Mouse (Mus musculus) intestine, embryonic 16.5 days (tissue): ENCODE data around the gene Tinagl1. TPM values are rescaled to one million over a fixed set of nuclear protein-coding genes. Genes with fewer than 3 reads are reported as not detected.

Experiments used
- ATAC-seq: fragments of 200-750 bp; cut with Nextera tagmentation; 2 replicates; pipeline ENCODE4 v1.8.0; 2017; ENCODE audit warnings: moderate TSS enrichment, moderate library complexity
- H3K27ac ChIP-seq: fragments of 300-500 bp; sonication (generic); 2 replicates; pipeline ENCODE4 v1.5.1; 2014; ENCODE audit warnings: mild to moderate bottlenecking, low read length
- H3K27me3 ChIP-seq: fragments of 300-500 bp; sonication (generic); replicated peaks from 2 replicates; pipeline ENCODE4 v1.6.1; 2014; ENCODE audit warnings: low read length, control low read depth, mixed read lengths; ENCODE audit not compliant: control insufficient read depth, insufficient read depth
- H3K36me3 ChIP-seq: fragments of 300-500 bp; sonication (generic); 2 replicates; pipeline ENCODE4 v1.6.1; 2014; ENCODE audit warnings: low read length, control low read depth; ENCODE audit not compliant: control insufficient read depth, insufficient read depth
- H3K4me1 ChIP-seq: fragments of 300-500 bp; sonication (generic); 2 replicates; pipeline ENCODE4 v1.6.1; 2014; ENCODE audit warnings: low read length, control low read depth, mixed read lengths; ENCODE audit not compliant: control insufficient read depth, insufficient read depth
- H3K4me2 ChIP-seq: fragments of 300-500 bp; sonication (generic); 2 replicates; pipeline ENCODE4 v1.6.1; 2014; ENCODE audit warnings: low read depth, low read length, control low read depth
- H3K4me3 ChIP-seq: fragments of 300-500 bp; sonication (generic); 2 replicates; pipeline ENCODE4 v1.5.1; 2014; ENCODE audit warnings: mild to moderate bottlenecking, low read length
- H3K9ac ChIP-seq: fragments of 300-500 bp; sonication (generic); 2 replicates; pipeline ENCODE4 v1.6.1; 2014; ENCODE audit warnings: low read depth, low read length
- H3K9me3 ChIP-seq: fragments of 300-500 bp; sonication (generic); 2 replicates; pipeline ENCODE4 v1.6.1; 2016; ENCODE audit warnings: low read length, control low read depth; ENCODE audit not compliant: control insufficient read depth
- WGBS: fragments of 180-500 bp; shearing (Covaris S2); extraction: QIAGEN DNeasy Blood & Tissue Kit; methylation state at CpG from one replicate; pipeline ENCODE4 v1.1.7; 2014; 5-methylcytosine and 5-hydroxymethylcytosine counted together
- polyA plus RNA-seq: library from polyadenylated mRNA; unstranded; fragments of >200 nt; fragmentation: Nextera tagmentation; extraction: Ambion mirVana; gene quantifications from 2 replicates; pipeline ENCODE4 v1.2.1, GENCODE M21; 2015

The Tinagl1 gene
- polyA plus RNA-seq, result 78.3 and 80.3 TPM in 2 replicates

DNA sequence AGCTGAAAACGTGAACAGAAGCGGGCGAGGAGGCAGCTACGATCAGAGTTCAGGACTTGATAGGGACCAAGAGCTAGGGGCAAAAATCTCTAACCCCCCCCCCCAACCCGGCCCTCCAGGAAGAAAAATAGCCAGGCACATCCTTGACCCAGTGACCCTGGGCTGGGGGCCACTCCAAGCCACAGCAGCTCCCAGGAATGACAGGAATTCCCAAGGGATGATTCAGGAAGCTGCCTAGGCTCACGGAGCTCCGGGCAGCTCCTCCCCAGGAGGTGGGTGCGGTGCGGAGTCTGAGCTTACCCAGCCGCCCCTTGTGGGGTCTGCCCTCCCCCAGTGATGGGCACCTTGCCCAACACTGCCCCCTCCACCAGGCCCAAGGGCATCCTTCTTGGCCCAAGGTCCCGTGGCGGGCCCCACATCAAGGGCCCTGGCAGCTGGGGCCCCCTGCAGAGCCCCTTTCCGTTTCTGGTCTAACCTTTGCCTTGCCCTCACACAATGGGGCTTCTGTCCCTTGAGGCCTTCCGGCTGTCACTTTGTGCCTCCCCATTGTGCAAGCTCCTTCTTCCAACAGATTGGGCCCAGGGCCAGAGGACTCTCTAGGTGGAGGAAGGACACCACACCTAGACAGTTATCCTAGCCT lies at the start of gene Tinagl1:
Gene Tinagl1, minus strand, starts transcription at position 51 of the 640 bp plus-strand sequence.
- Histone ChIP-seq H3K36me3 (peaks cover 3% of the 10 kb centered on the region; the same call in 1 of the 2 replicates), H3K4me3 (peak within 1 kb of the TSS; percentile 47), H3K9me3 (no peaks in the 10 kb centered on the region), H3K4me2 (peak within 1 kb of the TSS; percentile 70), H3K27ac (peak within 1 kb of the TSS; percentile 78), H3K27me3 (0 out of 2 replicates have a peak, but pooled peaks cover 2% of the 10 kb centered on the region), H3K4me1 (peaks cover 50% of the 10 kb centered on the region), H3K9ac (peak within 1 kb of the TSS; percentile 64)
- peak; percentile 47 for ATAC-seq
- WGBS, result 3% methylated on average over 14 of the region's 14 CpGs

GRCm38 (mm10) chr4:130224071-130224470 lies 49.1 kb upstream of the Tinagl1 start:
- Histone ChIP-seq H3K36me3 (no peaks in the 10 kb centered on the region), H3K4me1 (no peaks in the 10 kb centered on the region), H3K9me3 (no peaks in the 10 kb centered on the region), H3K9ac (no peak overlapping the region), H3K4me2 (no peak overlapping the region), H3K27me3 (no peaks in the 10 kb centered on the region), H3K27ac (no peak overlapping the region), H3K4me3 (no peak overlapping the region)
- no peak for ATAC-seq

GRCm38 (mm10) chr4:130222179-130222578 lies 47.3 kb upstream of the Tinagl1 start, which contains the start of gene Gm853:
Gene Gm853, minus strand, starts transcription at chr4:130222401.
- Histone ChIP-seq H3K4me2 (no peak within 1 kb of the TSS), H3K36me3 (no peaks in the 10 kb centered on the region), H3K27me3 (no peaks in the 10 kb centered on the region), H3K27ac (no peak within 1 kb of the TSS), H3K9me3 (no peaks in the 10 kb centered on the region), H3K9ac (no peak within 1 kb of the TSS), H3K4me3 (no peak within 1 kb of the TSS), H3K4me1 (no peaks in the 10 kb centered on the region)
- ATAC-seq, result no peak
- 54% methylated on average over 4 of the region's 4 CpGs for WGBS

DNA sequence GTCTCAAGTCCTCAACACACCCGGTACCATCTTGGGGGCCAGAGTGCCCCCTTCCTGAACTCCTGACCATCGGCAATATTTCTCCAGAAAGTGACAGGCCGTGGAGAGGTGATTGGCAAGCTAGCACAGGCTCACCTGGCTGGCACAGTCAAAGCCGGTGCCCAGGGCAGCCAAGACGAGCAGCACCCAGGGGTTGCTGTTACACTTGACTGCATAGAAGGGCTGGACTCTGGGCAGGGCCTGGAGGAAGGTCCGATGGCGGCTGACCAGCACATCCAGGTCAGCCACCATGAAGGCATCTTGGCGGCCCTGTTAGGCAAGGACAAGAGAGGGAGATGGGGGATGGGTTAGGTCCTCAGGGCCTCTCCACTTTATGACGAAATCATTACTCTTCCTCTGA lies 45.3 kb upstream of the Tinagl1 start:
- no peak overlapping the region for H3K4me3 ChIP-seq
- H3K9me3 ChIP-seq, result no peaks in the 10 kb centered on the region
- no peaks in the 10 kb centered on the region for H3K36me3 ChIP-seq
- no peak overlapping the region for H3K4me2 ChIP-seq
- WGBS, result 78% methylated on average over 9 of the region's 9 CpGs
- H3K4me1 ChIP-seq, result no peaks in the 10 kb centered on the region
- no peaks in the 10 kb centered on the region for H3K27me3 ChIP-seq
- no peak overlapping the region for H3K9ac ChIP-seq
- no peak for ATAC-seq
- H3K27ac ChIP-seq, result no peak overlapping the region

- H3K27ac ChIP-seq, result no peak overlapping the region
- no peak overlapping the region for H3K4me2 ChIP-seq
- H3K4me1 ChIP-seq, result no peaks in the 10 kb centered on the region
- WGBS, result 83% methylated on average over 8 of the region's 8 CpGs
- no peaks in the 10 kb centered on the region for H3K9me3 ChIP-seq
- peak; percentile 82 for ATAC-seq
- no peaks in the 10 kb centered on the region for H3K27me3 ChIP-seq
- H3K4me3 ChIP-seq, result no peak overlapping the region
- no peak overlapping the region for H3K9ac ChIP-seq
- no peaks in the 10 kb centered on the region for H3K36me3 ChIP-seq
These were observed 40.5 kb upstream of the Tinagl1 start for GRCm38 (mm10) chr4:130215392-130215791.

DNA sequence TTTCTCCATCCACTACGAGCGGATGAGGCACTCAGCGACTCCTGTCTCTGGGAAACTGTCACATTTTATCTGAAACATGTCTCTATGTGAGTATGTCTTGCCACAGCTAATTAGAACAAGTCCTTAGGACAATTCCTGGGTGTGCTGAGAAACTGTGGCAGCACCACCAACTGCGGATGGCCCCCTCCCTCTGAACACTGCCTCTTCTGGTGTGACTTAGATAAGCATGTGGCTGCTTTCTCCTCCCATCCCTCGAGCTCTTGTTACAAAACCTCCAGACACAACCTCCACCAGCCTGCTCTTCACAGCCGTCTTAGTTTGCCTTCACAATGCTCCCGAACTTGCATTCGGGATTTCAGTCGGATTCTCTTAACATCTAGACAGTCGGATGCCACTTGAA lies 38.9 kb upstream of the Tinagl1 start:
- ATAC-seq, result no peak
- 71% methylated on average over 10 of the region's 10 CpGs for WGBS

GRCm38 (mm10) chr4:130213197-130213596 lies 38.3 kb upstream of the Tinagl1 start:
- H3K27ac ChIP-seq, result no peak overlapping the region
- 63% methylated on average over 4 of the region's 4 CpGs for WGBS
- no peaks in the 10 kb centered on the region for H3K9me3 ChIP-seq
- no peaks in the 10 kb centered on the region for H3K27me3 ChIP-seq
- H3K4me2 ChIP-seq, result no peak overlapping the region
- no peak overlapping the region for H3K9ac ChIP-seq
- ATAC-seq, result no peak
- no peaks in the 10 kb centered on the region for H3K36me3 ChIP-seq
- no peaks in the 10 kb centered on the region for H3K4me1 ChIP-seq
- H3K4me3 ChIP-seq, result no peak overlapping the region

More for the DNA sequence above, 38.9 kb upstream of the Tinagl1 start:
- Histone ChIP-seq H3K9me3 (no peaks in the 10 kb centered on the region), H3K9ac (no peak overlapping the region), H3K27ac (no peak overlapping the region), H3K36me3 (no peaks in the 10 kb centered on the region), H3K4me3 (no peak overlapping the region), H3K4me1 (no peaks in the 10 kb centered on the region), H3K27me3 (no peaks in the 10 kb centered on the region), H3K4me2 (no peak overlapping the region)

DNA sequence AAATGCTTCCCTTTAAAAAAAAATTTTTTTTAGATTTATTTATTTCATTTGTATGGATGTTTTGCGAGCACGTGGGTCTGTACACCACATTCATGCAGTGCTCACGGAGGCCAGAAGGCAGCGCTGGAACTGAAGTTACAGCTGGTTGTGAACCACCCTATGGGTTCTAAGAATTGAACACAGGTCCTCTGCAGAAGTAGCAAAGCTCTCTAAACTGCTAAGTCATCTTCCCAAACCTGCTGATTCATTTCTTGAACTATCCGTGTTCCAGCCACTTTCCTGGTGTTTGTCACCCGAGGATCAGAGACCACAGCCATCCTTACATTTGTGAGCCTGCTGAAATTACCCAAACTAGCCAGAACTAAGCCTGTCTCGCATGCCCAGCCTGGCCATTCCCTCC lies 37.5 kb upstream of the Tinagl1 start:
- Histone ChIP-seq H3K9ac (no peak overlapping the region), H3K27ac (no peak overlapping the region), H3K27me3 (no peaks in the 10 kb centered on the region), H3K4me3 (no peak overlapping the region), H3K4me1 (no peaks in the 10 kb centered on the region), H3K9me3 (no peaks in the 10 kb centered on the region), H3K4me2 (no peak overlapping the region), H3K36me3 (no peaks in the 10 kb centered on the region)
- 78% methylated on average over 7 of the region's 7 CpGs for WGBS
- no peak for ATAC-seq

DNA sequence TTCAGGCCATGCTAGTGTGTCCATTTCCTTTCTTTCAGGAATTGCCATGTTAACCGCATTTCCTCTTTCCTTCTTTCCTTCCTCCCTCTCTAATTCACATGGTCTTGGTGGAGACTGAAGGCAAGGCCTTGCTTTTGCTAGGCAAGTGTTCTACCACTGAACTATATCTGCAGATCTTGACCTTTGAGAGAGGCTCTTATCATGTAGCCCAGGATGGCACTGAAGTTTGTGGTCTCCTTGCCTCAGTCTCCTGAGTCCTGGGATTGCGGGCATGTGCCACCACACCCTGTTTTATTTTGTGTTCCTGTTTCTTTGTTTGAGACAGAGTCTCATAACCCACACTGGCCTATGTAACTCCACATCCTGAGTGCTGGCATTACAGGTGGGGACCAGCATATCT lies 36.9 kb upstream of the Tinagl1 start:
- 86% methylated on average over 2 of the region's 2 CpGs for WGBS
- no peaks in the 10 kb centered on the region for H3K4me1 ChIP-seq
- no peak overlapping the region for H3K4me3 ChIP-seq
- no peaks in the 10 kb centered on the region for H3K27me3 ChIP-seq
- no peak overlapping the region for H3K9ac ChIP-seq
- H3K27ac ChIP-seq, result no peak overlapping the region
- H3K36me3 ChIP-seq, result no peaks in the 10 kb centered on the region
- no peak overlapping the region for H3K4me2 ChIP-seq
- no peak for ATAC-seq
- H3K9me3 ChIP-seq, result no peaks in the 10 kb centered on the region
